Mouse (Mus musculus) liver, adult 2 months (tissue): ENCODE measurements around the gene Cntrl.

ENCODE experiments used
- CTCF ChIP-seq: fragments of 200-500 bp; IDR thresholded peaks from 2 replicates; pipeline ENCODE4 v1.5.1; 2011; ENCODE audit warnings: low read depth, low read length, control low read depth
- POLR2A ChIP-seq: fragments of 200-500 bp; IDR thresholded peaks from 2 replicates; pipeline ENCODE4 v1.6.1; 2011; ENCODE audit warnings: low read length, control low read depth; ENCODE audit not compliant: insufficient read depth; ENCODE audit errors: extremely low read depth

GRCm38 (mm10) chr2:35102777-35103176, 6.5 kb upstream of the Cntrl start:
- TF ChIP-seq CTCF (no peak), POLR2A (no peak)
